Mouse (Mus musculus): ENCODE data around the gene Cldn24.

GRCm38 (mm10) chr8:47843651-47844050 lies 21.7 kb downstream of the Cldn24 start:
- TF ChIP-seq KAT2A (IDR thresholded peaks at IDR 0.05; ENCODE audit: insufficient replicate concordance, low read length) (no peak), CTCF (conservative IDR thresholded peaks at IDR 0.05 in 1 of 2, IDR thresholded peaks at IDR 0.05 in 1 of 2; ENCODE audit: low read depth in 2 of 2, low read length in 2 of 2) (no peak), E2F4 (IDR thresholded peaks at IDR 0.05; ENCODE audit: insufficient replicate concordance, low read depth, low read length) (no peak), SMC3 (IDR thresholded peaks at IDR 0.05; ENCODE audit: low read depth, low read length) (no peak), MAZ (IDR thresholded peaks at IDR 0.05; ENCODE audit: low read depth, low read length) (no peak), CHD1 (IDR thresholded peaks at IDR 0.05; ENCODE audit: low read depth, low read length) (no peak), MXI1 (IDR thresholded peaks at IDR 0.05; ENCODE audit: low read depth, low read length) (no peak), JUND (conservative IDR thresholded peaks at IDR 0.05; ENCODE audit: low read depth, low read length) (no peak), EP300 (IDR thresholded peaks at IDR 0.05; ENCODE audit: low read length) (no peak), POLR2A (IDR thresholded peaks at IDR 0.05; ENCODE audit: low read depth, low read length) (no peak)
